Mouse (Mus musculus): ENCODE results near the gene Pbx4.

The Pbx4 gene

GRCm38 (mm10) chr8:69847167-69848065 is 15.1 kb downstream of the Pbx4 start:
- TF ChIP-seq GATA4 (IDR thresholded peaks at IDR 0.05; ENCODE audit: insufficient replicate concordance, low read length), result no peak

- no peak for TF ChIP-seq GATA4 (IDR thresholded peaks at IDR 0.05; ENCODE audit: insufficient replicate concordance, low read length)
These were observed 16.7 kb downstream of the Pbx4 start for GRCm38 (mm10) chr8:69848951-69849350.

GRCm38 (mm10) chr8:69849899-69850298 is 17.6 kb downstream of the Pbx4 start:
- TF ChIP-seq GATA4 (IDR thresholded peaks at IDR 0.05; ENCODE audit: insufficient replicate concordance, low read length), result no peak

DNA sequence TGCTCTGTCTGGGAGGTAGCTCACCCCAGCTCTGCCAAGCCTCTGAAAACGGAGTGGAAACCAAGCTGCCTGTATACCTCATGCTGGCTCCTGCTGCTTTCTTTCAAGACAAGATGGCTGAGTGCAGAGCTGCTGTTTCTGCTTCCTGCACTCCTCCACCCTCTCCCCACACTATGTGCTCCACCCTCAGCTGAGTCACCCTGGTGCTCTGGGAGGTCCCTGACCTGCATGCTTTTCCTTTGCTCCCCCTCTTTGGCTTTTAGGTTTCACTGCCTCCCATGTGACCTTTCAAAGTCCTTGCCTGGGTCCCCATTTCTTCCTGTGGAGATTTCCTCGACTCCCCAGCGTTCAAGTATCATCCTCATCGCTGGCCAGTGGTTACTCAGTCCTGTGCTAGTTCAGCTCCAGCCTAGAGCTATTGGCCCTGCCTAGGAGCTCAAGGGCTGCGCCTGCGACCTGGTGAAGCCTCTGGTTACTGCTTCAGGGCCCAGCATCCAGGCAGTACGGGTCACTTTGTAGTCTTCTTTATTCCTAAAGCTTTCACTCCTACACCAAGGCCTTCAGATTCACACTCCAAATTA is 18.7 kb downstream of the Pbx4 start:
- TF ChIP-seq GATA4 (IDR thresholded peaks at IDR 0.05; ENCODE audit: insufficient replicate concordance, low read length), result no peak

DNA sequence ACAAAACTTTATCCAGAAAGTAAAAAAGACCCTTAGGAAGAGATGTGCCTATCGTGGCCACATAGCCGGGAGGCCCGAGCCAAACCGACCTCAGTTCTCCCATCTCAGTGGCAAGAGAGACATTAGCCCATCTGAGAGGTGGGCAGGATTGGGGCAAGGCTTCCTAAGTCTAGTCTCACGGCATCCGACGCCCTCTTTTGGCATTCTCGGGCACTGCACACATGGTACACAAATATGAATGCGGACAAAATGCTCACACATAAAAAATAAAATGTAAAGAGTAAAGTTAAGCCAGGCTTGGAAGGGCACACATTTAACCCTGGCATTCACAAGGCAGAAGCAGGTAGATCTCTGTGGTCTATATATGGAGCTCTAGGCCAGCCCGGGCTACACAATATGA is 21.6 kb downstream of the Pbx4 start:
- TF ChIP-seq GATA4 (IDR thresholded peaks at IDR 0.05; ENCODE audit: insufficient replicate concordance, low read length), result no peak

GRCm38 (mm10) chr8:69860807-69861206 is 28.5 kb downstream of the Pbx4 start:
- TF ChIP-seq GATA4 (IDR thresholded peaks at IDR 0.05; ENCODE audit: insufficient replicate concordance, low read length), result no peak

- no peak for TF ChIP-seq GATA4 (IDR thresholded peaks at IDR 0.05; ENCODE audit: insufficient replicate concordance, low read length)
These were observed 29.0 kb downstream of the Pbx4 start for GRCm38 (mm10) chr8:69861251-69861650.

DNA sequence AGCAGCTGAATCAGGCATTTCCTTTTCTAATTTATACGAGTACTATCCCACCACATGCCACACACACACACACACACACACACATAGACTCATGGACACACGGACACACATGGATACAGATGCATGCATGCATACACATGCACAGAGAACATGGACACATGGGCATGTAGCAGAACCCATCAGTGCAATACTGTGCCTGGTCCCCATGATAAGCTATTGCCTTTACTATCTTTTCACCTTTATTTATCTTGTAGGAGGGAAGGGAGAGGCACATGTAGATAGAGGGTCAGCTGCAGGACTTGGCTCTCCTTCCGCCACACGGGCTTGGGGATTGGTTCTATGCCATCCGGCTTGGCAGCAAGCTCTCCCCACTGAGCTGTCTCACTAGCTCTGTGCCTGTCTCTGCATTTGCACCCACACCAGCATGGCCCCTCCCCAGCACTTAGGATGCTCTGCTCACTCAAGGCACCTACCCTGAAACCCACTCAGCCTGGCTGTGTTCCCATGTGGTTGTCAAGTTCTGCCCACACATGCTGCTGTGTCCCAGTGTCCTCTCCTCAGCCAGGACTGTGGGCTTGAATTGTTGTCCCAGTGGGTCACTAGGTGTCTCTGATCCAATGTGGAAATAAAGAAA is 31.2 kb downstream of the Pbx4 start:
- TF ChIP-seq GATA4 (IDR thresholded peaks at IDR 0.05; ENCODE audit: insufficient replicate concordance, low read length), result no peak

DNA sequence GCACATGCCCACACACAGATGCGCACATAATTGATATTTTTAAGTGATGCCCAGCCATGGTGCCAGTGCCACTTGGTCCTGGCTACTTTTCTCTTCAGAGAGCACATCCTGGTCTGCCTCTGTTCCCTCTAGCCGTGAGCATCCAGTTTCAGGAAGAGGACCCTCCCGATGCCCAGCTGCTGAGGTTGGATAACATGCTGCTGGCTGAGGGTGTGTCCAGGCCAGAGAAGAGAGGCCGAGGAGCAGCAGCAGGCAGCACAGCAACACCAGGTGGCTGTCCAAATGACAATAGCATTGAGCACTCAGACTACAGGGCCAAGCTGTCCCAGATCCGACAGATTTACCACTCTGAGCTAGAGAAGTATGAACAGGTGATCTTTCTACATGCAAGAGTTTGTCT is 31.9 kb downstream of the Pbx4 start:
- no peak for TF ChIP-seq GATA4 (IDR thresholded peaks at IDR 0.05; ENCODE audit: insufficient replicate concordance, low read length)

DNA sequence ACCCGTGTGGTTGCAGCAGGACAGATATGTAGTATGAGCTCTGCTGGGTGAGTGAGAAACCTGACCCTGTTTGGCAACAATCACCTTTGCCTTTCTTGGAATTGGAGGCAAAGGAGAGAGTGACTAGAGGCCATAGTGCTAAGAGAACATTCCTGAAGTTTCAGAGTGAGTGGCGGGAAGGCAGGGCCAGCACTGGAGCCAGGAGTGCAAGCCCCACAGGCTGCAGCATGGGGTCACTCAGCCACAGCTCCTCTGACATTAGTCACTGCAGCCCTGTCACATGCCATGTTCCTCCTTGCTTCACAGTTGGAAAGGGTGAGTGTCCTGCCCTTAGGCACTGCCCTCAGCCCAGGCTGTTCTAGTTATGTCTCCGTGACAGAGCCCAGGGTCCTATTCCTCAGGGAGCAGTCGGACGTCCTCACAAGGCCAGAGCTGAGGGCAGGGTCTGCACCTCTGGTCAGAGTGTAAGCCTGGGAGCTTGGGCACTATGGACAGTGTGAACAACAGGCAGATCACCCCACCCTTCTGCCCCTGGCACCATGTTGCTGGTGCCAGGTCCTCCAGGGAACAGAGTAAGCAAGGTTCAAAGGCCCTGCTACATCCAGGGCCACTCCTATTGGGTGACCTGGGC is 35.5 kb downstream of the Pbx4 start:
- no peak for TF ChIP-seq GATA4 (IDR thresholded peaks at IDR 0.05; ENCODE audit: insufficient replicate concordance, low read length)

GRCm38 (mm10) chr8:69870003-69870765 is 37.9 kb downstream of the Pbx4 start:
- TF ChIP-seq GATA4 (IDR thresholded peaks at IDR 0.05; ENCODE audit: insufficient replicate concordance, low read length), result no peak

DNA sequence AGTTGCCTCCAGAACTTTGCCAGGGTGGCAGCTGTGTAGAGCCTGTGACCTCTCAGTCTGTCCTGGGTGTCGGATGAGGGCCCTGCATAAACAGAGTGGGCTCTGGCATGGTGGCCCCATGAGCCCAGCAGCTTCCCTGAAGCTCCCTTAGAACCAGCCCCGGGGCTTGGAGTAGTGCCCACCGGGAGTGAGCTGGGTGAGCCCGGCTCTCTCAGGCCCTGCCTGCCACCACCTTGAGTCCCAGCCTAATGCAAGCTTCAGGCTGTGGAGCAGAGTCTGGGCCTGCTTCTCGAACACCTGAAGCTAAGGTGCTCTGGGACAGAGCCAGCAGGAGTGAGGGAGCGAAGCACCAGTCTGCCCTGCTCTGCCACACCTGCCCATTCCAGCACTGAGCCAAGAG is 38.6 kb downstream of the Pbx4 start:
- TF ChIP-seq GATA4 (IDR thresholded peaks at IDR 0.05; ENCODE audit: insufficient replicate concordance, low read length), result no peak

DNA sequence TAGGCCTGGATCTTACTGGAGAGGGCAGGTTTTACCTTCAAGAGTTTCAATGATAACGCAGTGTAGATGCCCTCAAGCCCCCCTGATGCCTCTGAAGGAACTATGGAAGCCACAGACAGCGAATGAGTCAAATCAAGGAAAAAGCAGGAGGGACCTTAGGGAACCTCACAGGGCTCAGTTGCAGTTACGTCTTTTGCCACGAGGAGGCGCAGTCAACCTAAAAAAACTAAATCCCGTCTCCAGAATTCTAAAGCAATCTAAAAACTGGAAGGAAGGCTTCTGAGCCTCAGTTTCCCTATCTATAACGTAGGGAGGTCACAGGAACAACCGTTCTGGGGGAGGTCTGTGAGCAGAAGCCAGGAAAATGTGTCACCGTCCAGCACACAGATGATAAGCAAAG is 41.9 kb downstream of the Pbx4 start:
- TF ChIP-seq GATA4 (IDR thresholded peaks at IDR 0.05; ENCODE audit: insufficient replicate concordance, low read length), result no peak

- no peak for TF ChIP-seq GATA4 (IDR thresholded peaks at IDR 0.05; ENCODE audit: insufficient replicate concordance, low read length)
These were observed 42.4 kb downstream of the Pbx4 start for GRCm38 (mm10) chr8:69874654-69875053.

DNA sequence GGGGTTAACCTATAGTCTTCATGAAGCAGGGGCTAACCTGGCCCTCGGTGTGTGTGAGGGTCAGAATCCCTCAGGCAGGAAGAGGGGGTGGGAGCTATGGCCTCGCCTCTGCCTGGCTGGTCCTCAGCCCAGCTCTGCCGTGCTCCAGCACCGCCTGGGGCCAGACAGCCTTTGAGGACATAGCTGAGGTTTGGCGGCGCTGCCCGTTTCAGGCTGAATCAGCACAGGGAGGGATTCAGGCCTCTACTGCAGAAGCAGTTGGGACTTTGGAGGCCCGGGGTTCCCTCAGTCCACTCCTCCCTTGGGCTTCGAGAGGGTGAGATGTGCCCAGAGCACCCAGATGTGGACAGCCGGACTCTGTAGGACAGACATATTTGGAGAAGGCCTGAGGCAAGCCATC is 43.8 kb downstream of the Pbx4 start:
- TF ChIP-seq GATA4 (IDR thresholded peaks at IDR 0.05; ENCODE audit: insufficient replicate concordance, low read length), result no peak
